Mouse (Mus musculus): ENCODE measurements around the gene Tnfaip8l1.

Tnfaip8l1 gene

GRCm38 (mm10) chr17:56219805-56220204 is 57.5 kb downstream of the Tnfaip8l1 start:
- DNase-seq (ENCODE audit: low spot score) = no peak

All from embryo, embryonic 10.5 days (tissue).